Mouse (Mus musculus) testis, adult 2 months (tissue): ENCODE measurements around the gene Acoxl.

ENCODE experiments used
- CTCF ChIP-seq: fragments of 200-500 bp; IDR thresholded peaks from 2 replicates; pipeline ENCODE4 v1.5.1; 2012; ENCODE audit warnings: low read depth, mild to moderate bottlenecking, inconsistent platforms, low read length, moderate library complexity; ENCODE audit not compliant: control insufficient read depth, insufficient read depth, insufficient replicate concordance
- POLR2A ChIP-seq: fragments of 200-500 bp; IDR thresholded peaks from 2 replicates; pipeline ENCODE4 v1.6.1; 2012; ENCODE audit warnings: low read depth, mild to moderate bottlenecking, inconsistent platforms, low read length, moderate library complexity; ENCODE audit not compliant: control insufficient read depth

- no peak for TF ChIP-seq CTCF
- no peak for TF ChIP-seq POLR2A
Measured at GRCm38 (mm10) chr2:127919740-127920139, 81.1 kb downstream of the Acoxl start.
